Mouse (Mus musculus) intestine, embryonic 15.5 days (tissue): ENCODE results near the gene Tent2. TPM values are rescaled to one million over a fixed set of nuclear protein-coding genes. Genes with fewer than 3 reads are reported as not detected.
A peak's percentile ranks its signal among the peaks of the same experiment; 100 is the strongest.

Experiments
- ATAC-seq: fragments of 200-750 bp; cut with Nextera tagmentation; 2 replicates; pipeline ENCODE4 v1.8.0; 2017; ENCODE audit warnings: moderate TSS enrichment, moderate library complexity
- H3K27ac ChIP-seq: fragments of 300-500 bp; sonication (generic); 2 replicates; pipeline ENCODE4 v1.5.1; 2015; ENCODE audit warnings: mild to moderate bottlenecking, inconsistent platforms
- H3K27me3 ChIP-seq: fragments of 300-500 bp; sonication (generic); replicated peaks from 2 replicates; pipeline ENCODE4 v1.6.1; 2015; ENCODE audit warnings: inconsistent platforms
- H3K36me3 ChIP-seq: fragments of 300-500 bp; sonication (generic); 2 replicates; pipeline ENCODE4 v1.6.1; 2015; ENCODE audit warnings: inconsistent platforms
- H3K4me1 ChIP-seq: fragments of 300-500 bp; sonication (generic); replicated peaks from 2 replicates; pipeline ENCODE4 v1.6.1; 2015; ENCODE audit warnings: inconsistent platforms
- H3K4me2 ChIP-seq: fragments of 300-500 bp; sonication (generic); replicated peaks from 2 replicates; pipeline ENCODE4 v1.6.1; 2015; ENCODE audit warnings: mild to moderate bottlenecking, inconsistent platforms
- H3K4me3 ChIP-seq: fragments of 300-500 bp; sonication (generic); replicated peaks from 2 replicates; pipeline ENCODE4 v1.5.1; 2015; ENCODE audit warnings: inconsistent platforms
- H3K9ac ChIP-seq: fragments of 300-500 bp; sonication (generic); 2 replicates; pipeline ENCODE4 v1.6.1; 2015; ENCODE audit warnings: inconsistent platforms
- H3K9me3 ChIP-seq: fragments of 300-500 bp; sonication (generic); 2 replicates; pipeline ENCODE4 v1.6.1; 2016; ENCODE audit warnings: inconsistent platforms
- WGBS: fragments of 180-500 bp; shearing (Covaris S2); methylation state at CpG from one replicate; pipeline ENCODE4 v1.1.7; 2015; 5-methylcytosine and 5-hydroxymethylcytosine counted together
- polyA plus RNA-seq: library from polyadenylated mRNA; unstranded; fragments of >200 nt; fragmentation: Nextera tagmentation; extraction: Ambion mirVana; gene quantifications from 2 replicates; pipeline ENCODE4 v1.2.1, GENCODE M21; 2015

Tent2 gene
- 55.7 and 60.1 TPM in 2 replicates for polyA plus RNA-seq

GRCm38 (mm10) chr13:93191831-93192645 is at the start of gene Tent2:
Gene Tent2 (minus strand): TSS chr13:93192385.
- Histone ChIP-seq H3K27me3 (no peaks in the 10 kb centered on the region), H3K4me3 (peak within 1 kb of the TSS; percentile 76), H3K9ac (peak within 1 kb of the TSS; percentile 94), H3K36me3 (no peaks in the 10 kb centered on the region), H3K27ac (peak within 1 kb of the TSS; percentile 96), H3K4me1 (no peaks in the 10 kb centered on the region; the same call in 1 of the 2 replicates), H3K4me2 (peak within 1 kb of the TSS; percentile 68), H3K9me3 (no peaks in the 10 kb centered on the region)
- peak; percentile 99 for ATAC-seq
- under 1% methylated on average over 70 of the region's 72 CpGs for WGBS

DNA sequence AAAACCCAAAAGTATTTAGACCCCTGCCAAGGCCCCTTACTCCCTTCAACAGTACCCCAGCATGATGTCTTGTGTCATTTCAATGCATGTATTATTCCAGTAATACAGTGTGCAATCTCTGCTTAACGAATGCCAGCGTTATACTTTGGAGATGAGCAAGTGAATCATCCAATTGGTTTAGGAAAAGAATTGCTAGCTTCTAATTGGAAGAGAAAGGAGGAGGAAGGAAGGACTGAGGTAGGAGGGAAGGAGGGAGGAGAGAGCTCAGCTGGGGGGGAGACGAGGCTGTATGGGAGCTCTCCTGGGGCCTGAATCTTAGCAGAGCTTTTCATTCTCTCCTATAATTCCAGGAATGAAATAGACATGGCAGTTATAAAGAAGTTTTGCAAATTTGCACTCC is 49.0 kb upstream of the Tent2 start:
- Histone ChIP-seq H3K9me3 (no peaks in the 10 kb centered on the region), H3K27me3 (no peaks in the 10 kb centered on the region), H3K4me2 (no peak overlapping the region), H3K4me1 (no peaks in the 10 kb centered on the region), H3K9ac (no peak overlapping the region), H3K36me3 (no peaks in the 10 kb centered on the region), H3K27ac (no peak overlapping the region), H3K4me3 (no peak overlapping the region)
- 73% methylated on average over 3 of the region's 3 CpGs for WGBS
- no peak for ATAC-seq

- no peaks in the 10 kb centered on the region for H3K4me1 ChIP-seq
These were observed 47.4 kb upstream of the Tent2 start for GRCm38 (mm10) chr13:93239561-93239960.

DNA sequence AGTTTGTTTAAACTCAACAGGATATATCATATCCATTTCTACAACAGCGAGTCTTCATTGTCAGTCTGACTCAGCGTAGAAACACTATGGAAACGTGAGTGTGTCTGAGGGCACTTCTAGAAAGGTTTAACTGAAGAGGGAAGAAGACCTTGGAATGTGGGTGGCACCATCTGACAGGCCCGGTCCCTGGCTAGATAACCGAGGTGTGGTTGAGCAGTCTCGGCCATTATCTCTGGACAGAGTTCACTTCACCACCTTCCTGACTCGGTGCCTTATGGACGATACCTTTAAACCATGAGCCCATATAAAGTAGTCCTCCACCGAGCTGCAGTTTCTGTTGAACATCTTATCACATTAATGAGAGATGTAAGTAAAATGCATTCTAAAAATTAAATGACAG is 46.9 kb upstream of the Tent2 start:
- no peak overlapping the region for H3K4me3 ChIP-seq
- WGBS: 60% methylated on average over 9 of the region's 9 CpGs
- H3K4me2 ChIP-seq: no peak overlapping the region
- no peaks in the 10 kb centered on the region for H3K9me3 ChIP-seq
- no peak overlapping the region for H3K9ac ChIP-seq
- no peaks in the 10 kb centered on the region for H3K27me3 ChIP-seq
- H3K27ac ChIP-seq: no peak overlapping the region
- H3K4me1 ChIP-seq: no peaks in the 10 kb centered on the region
- H3K36me3 ChIP-seq: no peaks in the 10 kb centered on the region
- ATAC-seq: peak; percentile 83

More at GRCm38 (mm10) chr13:93239561-93239960, 47.4 kb upstream of the Tent2 start:
- WGBS: 44% methylated on average over 3 of the region's 7 CpGs
- H3K27me3 ChIP-seq: no peaks in the 10 kb centered on the region
- H3K4me2 ChIP-seq: no peak overlapping the region
- H3K9ac ChIP-seq: no peak overlapping the region
- H3K36me3 ChIP-seq: no peaks in the 10 kb centered on the region
- no peak overlapping the region for H3K4me3 ChIP-seq
- no peak for ATAC-seq
- no peaks in the 10 kb centered on the region for H3K9me3 ChIP-seq
- H3K27ac ChIP-seq: no peak overlapping the region; the same call in 1 of the 2 replicates

DNA sequence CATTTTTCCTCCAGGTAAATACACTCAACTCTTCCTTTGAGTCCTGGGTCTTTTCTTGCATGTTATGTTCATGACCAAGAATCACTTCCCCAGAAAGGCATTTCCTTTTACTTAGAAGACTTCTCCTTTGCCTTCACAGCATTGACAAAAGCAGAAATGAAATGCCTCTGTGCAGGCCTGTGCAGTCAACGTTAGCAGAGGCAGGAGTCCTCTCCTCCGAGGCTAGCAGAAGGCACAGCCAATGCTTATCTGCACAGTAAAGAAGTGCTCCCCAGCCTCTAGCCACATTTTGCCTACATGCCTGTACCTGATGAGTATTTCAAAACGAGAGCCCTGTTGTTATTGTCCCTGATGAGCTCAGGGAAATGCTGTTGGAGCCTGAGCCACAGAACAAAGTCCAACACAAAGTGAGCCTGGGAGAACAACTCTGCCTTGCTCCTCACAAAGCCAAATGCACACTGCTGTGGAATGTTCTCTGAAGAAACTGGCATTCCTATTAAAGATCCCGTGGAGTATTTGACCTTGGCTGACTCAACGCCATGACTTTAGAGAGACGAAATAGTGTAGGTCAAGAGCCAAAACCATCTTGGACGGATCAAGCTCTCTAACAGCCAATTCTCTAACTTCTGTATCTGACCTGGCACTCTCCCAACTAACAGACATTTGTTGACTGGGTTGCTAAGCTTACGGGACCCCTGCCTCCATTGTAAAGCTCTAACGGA is 45.7 kb upstream of the Tent2 start:
- 59% methylated on average over 9 of the region's 9 CpGs for WGBS
- peak; percentile 53; the same call in 1 of the 2 replicates for ATAC-seq
- Histone ChIP-seq H3K9me3 (no peaks in the 10 kb centered on the region), H3K4me2 (no peak overlapping the region), H3K4me1 (no peaks in the 10 kb centered on the region), H3K27ac (no peak overlapping the region), H3K4me3 (no peak overlapping the region), H3K27me3 (no peaks in the 10 kb centered on the region), H3K36me3 (no peaks in the 10 kb centered on the region), H3K9ac (no peak overlapping the region)

- Histone ChIP-seq H3K9ac (no peak overlapping the region), H3K27me3 (no peaks in the 10 kb centered on the region), H3K27ac (no peak overlapping the region), H3K4me1 (no peaks in the 10 kb centered on the region), H3K4me3 (no peak overlapping the region), H3K9me3 (no peaks in the 10 kb centered on the region), H3K4me2 (no peak overlapping the region), H3K36me3 (no peaks in the 10 kb centered on the region)
- no peak for ATAC-seq
- WGBS: 79% methylated on average over 4 of the region's 4 CpGs
These were observed 42.3 kb upstream of the Tent2 start for GRCm38 (mm10) chr13:93234267-93235039.

DNA sequence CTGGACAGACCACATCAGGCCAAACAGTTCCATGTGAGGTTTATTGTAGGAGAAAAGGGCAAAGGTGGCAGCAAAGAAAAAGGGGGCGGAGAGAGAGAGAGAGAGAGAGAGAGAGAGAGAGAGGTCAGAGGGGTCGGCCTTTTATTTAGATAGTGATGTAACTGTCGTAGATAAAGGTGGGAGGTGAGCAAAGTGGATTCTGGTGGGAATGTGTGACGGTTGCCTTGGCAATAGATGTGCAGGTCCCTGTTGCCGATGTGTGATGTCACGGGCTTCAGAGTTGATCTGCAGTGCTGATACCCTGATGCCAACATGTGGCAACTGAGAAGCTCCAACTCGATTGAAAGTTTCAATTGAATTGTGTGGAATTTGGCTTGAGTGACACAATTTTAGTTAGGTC is 40.1 kb upstream of the Tent2 start:
- Histone ChIP-seq H3K9me3 (no peaks in the 10 kb centered on the region), H3K4me1 (no peaks in the 10 kb centered on the region)

GRCm38 (mm10) chr13:93231016-93231415 is 38.8 kb upstream of the Tent2 start:
- Histone ChIP-seq H3K4me2 (no peak overlapping the region), H3K27me3 (no peaks in the 10 kb centered on the region), H3K4me1 (no peaks in the 10 kb centered on the region), H3K9ac (no peak overlapping the region), H3K27ac (no peak overlapping the region), H3K4me3 (no peak overlapping the region), H3K36me3 (no peaks in the 10 kb centered on the region), H3K9me3 (no peaks in the 10 kb centered on the region)
- WGBS: 57% methylated on average over 4 of the region's 4 CpGs
- no peak for ATAC-seq

More for the DNA sequence above, 40.1 kb upstream of the Tent2 start:
- H3K4me2 ChIP-seq: no peak overlapping the region
- no peak overlapping the region for H3K4me3 ChIP-seq
- 69% methylated on average over 7 of the region's 7 CpGs for WGBS
- H3K27ac ChIP-seq: no peak overlapping the region
- no peaks in the 10 kb centered on the region for H3K36me3 ChIP-seq
- no peak for ATAC-seq
- H3K9ac ChIP-seq: no peak overlapping the region
- no peaks in the 10 kb centered on the region for H3K27me3 ChIP-seq

GRCm38 (mm10) chr13:93211741-93212140 is 19.6 kb upstream of the Tent2 start:
- H3K4me2 ChIP-seq: no peak overlapping the region
- H3K9ac ChIP-seq: no peak overlapping the region
- no peaks in the 10 kb centered on the region for H3K27me3 ChIP-seq
- no peak overlapping the region for H3K4me3 ChIP-seq
- H3K9me3 ChIP-seq: no peaks in the 10 kb centered on the region
- WGBS: 52% methylated on average over 1 of the region's 1 CpGs
- no peaks in the 10 kb centered on the region for H3K36me3 ChIP-seq
- no peaks in the 10 kb centered on the region for H3K4me1 ChIP-seq
- H3K27ac ChIP-seq: no peak overlapping the region
- ATAC-seq: no peak

- H3K4me2 ChIP-seq: peak overlapping the region; percentile 68
- H3K27me3 ChIP-seq: no peaks in the 10 kb centered on the region
- no peaks in the 10 kb centered on the region for H3K36me3 ChIP-seq
- peak overlapping the region; percentile 52; the same call in 1 of the 2 replicates for H3K27ac ChIP-seq
- no peak for ATAC-seq
- peak overlapping the region; percentile 39; the same call in 1 of the 2 replicates for H3K9ac ChIP-seq
- 53% methylated on average over 5 of the region's 5 CpGs for WGBS
- H3K9me3 ChIP-seq: no peaks in the 10 kb centered on the region
- peak overlapping the region; percentile 76 for H3K4me3 ChIP-seq
- no peaks in the 10 kb centered on the region; the same call in 1 of the 2 replicates for H3K4me1 ChIP-seq
These were observed 451 bp upstream of the Tent2 start for GRCm38 (mm10) chr13:93192646-93193026.

- no peak for ATAC-seq
- WGBS: 72% methylated on average over 2 of the region's 2 CpGs
These were observed 2.8 kb downstream of the Tent2 start for GRCm38 (mm10) chr13:93189416-93189815.

GRCm38 (mm10) chr13:93188738-93189137 is 3.4 kb downstream of the Tent2 start:
- H3K9ac ChIP-seq: no peak overlapping the region
- no peaks in the 10 kb centered on the region; the same call in 1 of the 2 replicates for H3K4me1 ChIP-seq
- no peaks in the 10 kb centered on the region for H3K9me3 ChIP-seq
- 80% methylated on average over 3 of the region's 3 CpGs for WGBS
- no peaks in the 10 kb centered on the region; the same call in 1 of the 2 replicates for H3K36me3 ChIP-seq
- H3K4me2 ChIP-seq: no peak overlapping the region
- no peak overlapping the region for H3K27ac ChIP-seq
- H3K4me3 ChIP-seq: no peak overlapping the region
- ATAC-seq: no peak
- no peaks in the 10 kb centered on the region for H3K27me3 ChIP-seq

More at GRCm38 (mm10) chr13:93189416-93189815, 2.8 kb downstream of the Tent2 start:
- no peak overlapping the region for H3K9ac ChIP-seq
- H3K36me3 ChIP-seq: no peaks in the 10 kb centered on the region; the same call in 1 of the 2 replicates
- H3K4me1 ChIP-seq: no peaks in the 10 kb centered on the region; the same call in 1 of the 2 replicates
- no peak overlapping the region for H3K4me2 ChIP-seq
- H3K4me3 ChIP-seq: no peak overlapping the region
- no peak overlapping the region for H3K27ac ChIP-seq
- H3K27me3 ChIP-seq: no peaks in the 10 kb centered on the region
- H3K9me3 ChIP-seq: no peaks in the 10 kb centered on the region
